Mouse (Mus musculus): ENCODE measurements around the gene Cmbl.

Gene Cmbl

DNA sequence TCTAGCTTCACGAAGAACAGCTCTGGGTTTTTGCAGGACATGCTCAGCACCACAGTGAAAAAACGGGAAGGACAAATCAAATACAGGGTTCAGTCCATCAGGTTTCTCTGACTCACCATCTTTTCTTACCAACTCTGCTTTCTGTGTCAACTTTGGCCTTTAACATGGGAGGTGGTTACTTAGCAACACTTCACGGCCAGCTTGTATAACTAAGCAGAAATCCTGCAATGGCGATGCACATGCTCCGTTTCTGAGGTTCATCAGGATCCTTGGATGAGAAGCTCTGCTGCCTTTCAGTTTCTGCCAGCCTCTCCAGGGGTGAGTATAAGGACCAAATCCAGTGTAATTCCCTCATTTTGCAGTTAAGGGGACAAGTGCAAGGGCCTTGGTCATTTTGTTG, at the start of gene Cmbl:
TSS of gene Cmbl (plus strand) at position 206 of the 400 bp plus-strand sequence.
- DNase-seq = no peak

- DNase-seq = no peak
Measured at GRCm38 (mm10) chr15:31517186-31517585, 48.0 kb upstream of the Cmbl start.

DNA sequence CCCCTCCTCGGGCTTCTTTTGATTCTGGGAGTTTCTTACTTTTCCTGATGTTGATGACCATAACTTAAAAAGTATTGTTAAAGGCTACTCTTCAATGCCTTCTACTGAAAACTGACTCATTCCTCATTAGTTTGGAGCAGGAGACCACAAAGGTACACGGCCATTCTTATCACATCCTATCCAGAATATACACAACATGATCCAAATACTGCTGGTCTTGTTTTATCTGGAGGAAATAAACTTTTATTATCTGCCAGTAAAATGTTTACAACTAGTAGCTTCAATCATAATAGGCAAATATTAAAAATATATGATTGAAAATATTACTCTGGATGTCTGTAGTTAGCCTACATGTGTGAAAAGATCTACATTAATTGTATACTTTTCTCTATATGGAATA, 46.8 kb upstream of the Cmbl start:
- no peak for DNase-seq

DNA sequence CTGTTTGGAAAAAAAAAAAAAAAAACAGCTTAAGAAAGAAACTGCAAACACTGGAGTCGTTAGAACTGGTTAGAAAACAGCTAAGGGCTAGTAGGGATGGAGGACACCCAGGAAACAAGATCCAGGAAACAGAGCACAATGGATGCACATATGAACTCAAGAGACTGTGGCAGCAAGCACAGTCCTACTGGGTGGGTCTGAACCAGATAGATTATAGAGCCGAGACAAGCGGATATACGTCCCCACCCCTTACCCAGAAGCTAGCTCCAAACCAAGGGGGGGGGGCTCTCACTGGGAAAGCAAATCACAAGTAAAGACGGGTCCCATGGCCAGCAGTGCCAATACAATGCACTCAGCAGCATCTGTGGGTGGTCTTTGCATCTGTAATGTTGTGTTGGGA, 46.2 kb upstream of the Cmbl start:
- DNase-seq = no peak

DNA sequence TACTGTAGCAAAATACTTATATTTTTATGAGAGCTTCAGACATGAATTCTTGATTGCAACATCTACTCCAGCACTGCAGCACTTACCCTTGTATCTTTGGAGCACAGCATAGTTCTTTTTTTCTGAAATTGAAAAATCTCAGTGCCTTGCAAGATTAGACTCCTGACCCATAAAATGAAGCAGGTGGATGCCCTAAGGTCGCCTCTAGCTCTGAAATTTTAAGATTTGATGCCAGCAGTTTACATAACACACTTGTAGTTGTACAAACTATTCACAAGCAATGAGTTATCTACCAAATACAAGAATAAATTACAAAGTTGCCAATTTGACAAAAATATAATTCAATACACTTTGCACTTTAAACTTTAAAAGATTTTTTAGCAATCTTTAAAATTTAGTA, 38.7 kb upstream of the Cmbl start:
- no peak for DNase-seq

DNA sequence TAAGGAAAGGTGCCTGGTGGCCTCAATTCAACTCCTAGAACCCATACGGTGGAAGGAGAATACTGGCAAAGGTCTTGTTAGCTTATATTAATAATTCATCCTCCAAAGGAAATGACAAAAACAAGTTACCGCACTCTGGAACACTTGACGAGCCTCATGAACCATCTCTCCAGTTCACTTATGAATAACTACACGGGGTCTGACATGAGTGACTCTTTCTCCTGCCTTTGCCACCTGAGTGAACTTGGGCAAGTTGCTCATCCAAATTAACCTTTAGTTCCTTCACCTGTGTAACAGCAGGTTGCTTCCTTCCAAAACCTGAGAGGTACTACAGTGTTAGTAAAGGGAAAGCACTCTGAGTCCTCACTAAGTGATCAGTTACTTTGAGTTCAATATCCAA, 36.7 kb upstream of the Cmbl start:
- no peak for DNase-seq

DNA sequence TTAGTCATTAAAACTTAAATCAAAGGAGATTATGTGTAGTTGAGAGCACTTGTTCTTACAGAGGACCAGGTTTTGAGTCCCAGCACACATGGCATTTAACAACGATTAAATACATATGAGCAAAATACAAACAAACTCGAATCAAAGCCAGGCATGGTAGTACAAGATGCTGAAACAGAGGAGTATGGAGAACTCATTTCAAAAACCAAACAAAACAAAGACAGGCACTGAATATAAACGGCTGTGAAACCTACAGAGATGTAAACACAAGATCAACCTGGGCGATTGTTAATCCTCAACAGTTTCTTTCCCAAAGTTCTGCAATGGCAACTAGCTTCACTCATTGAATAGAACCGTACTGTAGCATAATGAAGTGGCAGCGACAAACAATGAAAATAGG, 36.1 kb upstream of the Cmbl start:
- DNase-seq = no peak

DNA sequence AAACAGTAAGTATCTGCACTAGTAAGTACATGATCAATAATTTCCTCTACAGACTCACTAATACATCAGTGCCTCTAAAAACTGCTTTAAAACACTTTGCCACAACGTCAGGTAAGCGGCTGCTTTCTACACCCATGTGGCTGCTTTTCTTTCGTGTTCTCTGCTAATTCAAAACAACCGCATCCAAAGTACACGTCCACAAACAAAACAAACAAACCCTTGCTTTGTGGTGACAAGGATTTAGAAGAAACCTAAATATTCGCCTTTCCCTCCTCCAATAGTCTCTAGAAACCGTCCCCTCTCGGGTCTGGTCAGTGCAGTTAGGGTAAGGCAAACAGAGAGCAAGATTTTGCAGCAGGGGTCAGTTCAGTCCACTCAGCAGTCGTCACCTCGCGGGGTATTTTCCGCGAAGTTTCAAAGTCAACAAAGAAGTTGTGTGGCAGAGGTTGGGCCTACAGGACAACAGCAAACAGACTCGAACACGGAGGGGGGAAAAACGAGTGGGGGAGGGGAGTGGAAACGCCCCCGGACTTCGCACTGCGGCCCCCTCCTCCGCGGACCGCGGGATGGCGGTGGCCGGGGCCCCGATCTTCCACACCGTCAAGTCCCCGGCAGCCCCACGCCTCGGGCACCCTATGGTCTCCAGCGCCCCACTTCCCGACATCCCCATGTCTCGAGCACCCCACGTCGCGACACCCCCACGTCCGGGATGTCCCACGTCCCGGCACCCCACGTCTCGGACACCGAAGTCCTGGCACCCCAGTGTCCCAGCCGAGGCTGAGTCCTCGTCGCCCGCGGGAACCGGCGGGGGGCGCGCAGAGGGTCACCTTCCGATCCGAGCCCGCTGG, 35.2 kb upstream of the Cmbl start:
- peak; percentile 40 for DNase-seq

DNA sequence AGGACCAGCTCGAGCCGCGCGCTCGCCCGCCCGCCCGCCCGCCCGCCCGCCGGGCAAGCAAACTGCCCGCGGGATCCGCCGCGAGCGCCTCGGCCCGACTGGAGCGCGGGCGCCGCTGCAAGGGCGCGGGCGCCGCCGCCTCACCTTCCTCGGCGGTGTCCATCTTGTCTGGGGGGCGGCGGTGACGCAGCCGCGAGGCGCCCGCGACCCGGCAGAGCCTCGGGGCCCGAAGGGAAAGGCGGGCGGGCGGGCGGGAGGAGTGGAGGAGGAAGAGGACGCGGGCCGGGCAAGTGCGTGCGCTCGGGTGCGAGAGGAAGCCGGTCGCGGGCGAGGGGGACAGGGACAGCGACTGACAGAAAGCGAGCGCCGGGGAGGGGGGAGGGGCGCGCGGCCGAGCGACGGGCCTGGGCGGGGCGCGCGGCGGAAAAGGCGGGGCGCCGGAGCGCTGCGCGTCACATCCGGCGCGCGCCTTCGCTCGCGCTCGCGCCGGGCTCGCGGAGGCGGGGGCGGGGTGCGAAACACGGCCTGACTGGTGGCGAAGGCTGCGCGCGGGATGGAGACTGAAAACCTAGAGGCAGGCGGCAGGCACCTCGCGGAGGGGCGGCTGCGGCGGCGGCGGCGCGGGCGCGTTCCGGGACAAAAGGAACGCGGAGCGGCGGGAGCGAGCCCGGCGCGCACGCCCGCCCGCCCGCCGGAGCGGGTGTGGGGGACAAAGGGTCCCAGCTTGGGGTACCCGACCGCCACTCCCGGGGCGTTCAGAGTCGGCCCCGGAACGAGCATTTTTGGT, 34.3 kb upstream of the Cmbl start, which contains the start of gene March6:
TSS of gene March6 (minus strand) at position 395 of the 787 bp plus-strand sequence.
- DNase-seq = peak; percentile 93

DNA sequence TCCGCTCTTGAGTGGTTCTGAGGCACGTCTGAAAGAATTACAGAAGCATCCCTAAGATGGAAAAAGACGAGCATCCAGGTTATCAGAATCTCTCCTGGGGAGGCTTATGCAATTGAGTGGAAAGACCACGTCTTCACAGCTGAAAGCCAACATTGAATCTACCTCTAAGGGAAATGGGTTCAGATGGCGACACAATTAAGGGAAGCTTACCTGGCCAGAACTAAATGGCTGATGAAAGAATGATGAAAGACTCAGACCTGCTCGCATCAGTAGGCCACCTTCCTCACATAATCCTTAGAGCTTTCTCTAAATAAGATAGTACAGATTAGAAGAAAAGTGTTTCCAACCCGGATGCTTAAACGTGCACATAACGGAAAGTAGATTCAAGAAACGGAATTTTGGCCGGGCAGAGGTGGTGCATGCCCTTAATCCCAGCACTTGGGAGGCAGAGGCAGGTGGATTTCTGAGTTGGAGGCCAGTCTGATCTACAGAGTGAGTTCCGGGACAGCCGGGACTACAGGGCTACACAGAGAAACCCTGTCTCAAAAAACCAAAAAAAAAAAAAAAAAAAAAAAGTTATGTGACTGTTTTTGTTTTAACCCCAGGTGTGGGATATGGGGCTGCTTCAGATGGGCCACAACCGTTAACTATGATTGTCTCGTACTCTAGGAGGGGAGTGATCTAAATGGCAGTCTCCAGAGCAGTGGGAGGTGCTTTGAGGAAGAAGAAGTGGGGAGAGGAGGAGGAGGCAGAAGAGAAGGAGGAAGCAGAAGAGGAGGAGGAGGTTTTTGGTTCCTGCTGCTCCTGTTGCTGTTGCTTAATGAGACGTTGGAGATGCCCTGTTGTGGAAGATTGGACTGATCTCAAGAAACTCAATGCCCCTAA, 33.5 kb upstream of the Cmbl start:
- no peak for DNase-seq

GRCm38 (mm10) chr15:31532331-31533021, 32.7 kb upstream of the Cmbl start:
- no peak for DNase-seq

GRCm38 (mm10) chr15:31533529-31533928, 31.7 kb upstream of the Cmbl start:
- no peak for DNase-seq

DNA sequence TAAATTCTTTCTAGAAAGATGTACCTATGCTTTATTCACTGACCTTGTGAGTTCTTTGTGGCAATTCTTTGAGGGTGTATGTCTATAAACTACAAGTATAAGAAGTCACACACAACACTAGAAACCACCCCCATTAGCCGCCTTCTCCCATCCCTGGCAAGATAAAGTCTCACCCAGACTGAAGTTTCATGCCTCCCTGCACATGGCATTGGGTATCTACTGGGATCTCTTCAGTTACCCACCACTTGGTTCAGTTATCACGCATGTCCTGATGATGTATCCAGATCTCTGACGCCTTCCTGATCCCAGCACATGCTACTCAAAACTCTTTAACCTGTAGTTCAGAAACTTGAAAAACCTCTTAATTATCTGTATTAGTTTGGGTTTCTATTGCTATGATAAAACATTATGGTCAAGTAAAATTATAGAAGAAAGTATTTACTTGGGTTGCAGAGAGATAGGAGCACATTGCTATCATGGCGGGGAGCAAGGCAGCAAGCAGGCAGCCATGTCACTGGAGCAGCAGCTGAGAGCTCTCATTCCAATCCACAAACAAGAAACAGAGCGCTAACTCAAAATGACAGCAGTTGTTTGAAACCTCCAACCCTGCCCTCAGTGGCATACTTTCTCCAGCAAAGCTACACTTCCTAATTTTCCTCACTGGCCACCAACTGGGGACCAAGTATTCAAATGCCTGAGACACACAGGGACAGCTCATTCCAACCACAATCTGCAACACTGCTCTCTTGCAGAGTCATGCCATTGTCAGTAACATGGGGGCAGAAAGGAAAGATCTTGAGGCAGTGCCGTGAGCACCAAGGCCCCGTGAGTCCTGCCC, 30.5 kb upstream of the Cmbl start:
- no peak for DNase-seq

DNA sequence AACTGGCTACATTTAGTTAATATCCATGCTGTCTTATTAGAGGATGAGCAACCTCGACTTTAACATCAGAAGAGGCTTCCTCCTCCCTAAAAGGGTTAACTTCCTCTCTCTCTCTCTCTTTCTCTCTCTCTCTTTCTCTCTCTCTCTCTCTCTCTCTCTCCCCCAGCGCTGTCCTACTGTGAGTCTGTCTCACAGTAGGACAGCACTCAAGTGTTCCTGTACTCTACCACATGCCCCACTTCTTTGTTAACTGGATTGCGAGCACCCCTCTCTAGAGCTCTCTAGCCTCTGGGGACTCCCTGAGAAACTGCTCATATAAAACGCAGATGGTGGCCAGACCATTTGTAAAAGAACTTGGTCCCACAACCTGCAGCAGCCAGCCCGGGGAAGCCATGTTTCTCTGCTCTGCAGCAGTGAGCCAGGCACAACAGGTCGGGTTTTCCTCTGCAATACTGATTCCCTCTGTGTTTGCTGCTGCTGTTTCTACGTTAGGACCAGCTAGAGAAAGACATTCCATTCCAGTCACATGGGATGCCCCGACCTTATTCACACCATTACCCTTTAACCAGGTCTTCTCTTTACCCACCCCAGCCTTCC, 29.8 kb upstream of the Cmbl start:
- no peak for DNase-seq

DNA sequence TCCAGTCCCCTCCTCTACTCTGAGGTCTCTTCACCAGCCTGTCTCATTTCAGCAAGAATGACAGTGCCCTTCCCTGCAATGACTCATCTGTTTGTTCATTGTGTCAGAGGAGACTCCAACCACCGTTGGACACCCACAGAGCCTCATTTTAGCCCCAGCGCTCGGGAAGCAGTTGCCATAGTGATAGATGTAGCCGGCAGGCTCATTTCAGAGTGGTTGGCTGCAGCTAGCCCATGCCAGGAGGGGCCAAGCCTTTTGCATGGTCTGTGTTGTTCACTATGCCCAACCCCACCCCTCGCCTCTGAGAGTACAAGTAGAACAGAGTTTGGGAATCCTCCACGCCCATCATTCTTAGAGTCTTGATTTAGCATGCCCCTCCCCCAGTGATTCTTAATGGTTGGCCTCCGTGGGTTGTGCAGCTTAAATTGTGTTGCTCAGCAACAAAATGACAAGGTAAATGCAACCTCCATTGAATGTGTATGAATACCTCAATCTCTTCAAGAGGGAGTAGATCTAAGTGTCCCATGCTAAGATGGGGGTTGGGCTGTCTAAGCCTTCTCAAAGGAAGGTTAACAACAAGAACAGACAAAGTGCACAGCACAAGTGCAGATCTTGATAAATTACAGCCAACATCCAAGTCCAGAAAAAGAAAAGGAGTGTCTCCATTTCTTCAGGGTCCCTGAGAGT, 29.0 kb upstream of the Cmbl start:
- peak; percentile 55 for DNase-seq

GRCm38 (mm10) chr15:31537706-31538105, 27.5 kb upstream of the Cmbl start:
- no peak for DNase-seq

DNA sequence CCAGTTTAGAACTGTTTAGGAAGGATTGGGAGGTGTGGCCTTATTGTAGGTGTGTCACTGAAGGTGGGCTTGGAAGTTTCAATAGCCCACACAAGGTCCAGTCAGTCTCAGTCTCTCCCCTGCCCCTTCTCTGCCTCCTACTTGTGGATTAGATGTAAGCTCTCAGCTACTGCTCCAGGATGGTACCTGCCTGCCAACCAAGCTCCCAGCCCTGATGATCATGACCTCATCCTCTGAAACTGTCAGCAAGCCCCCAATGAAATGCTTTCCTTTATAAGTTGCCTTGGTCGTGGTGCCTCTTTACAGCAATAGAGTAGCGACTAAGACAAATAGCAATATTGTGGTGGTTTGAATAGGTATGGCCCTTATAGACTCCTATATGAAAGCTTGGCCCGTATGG, 26.8 kb upstream of the Cmbl start:
- no peak for DNase-seq

GRCm38 (mm10) chr15:31539643-31540512, 25.3 kb upstream of the Cmbl start:
- no peak for DNase-seq

- no peak for DNase-seq
Measured at GRCm38 (mm10) chr15:31540513-31540802, 24.7 kb upstream of the Cmbl start.
